Mouse (Mus musculus): ENCODE measurements around the gene Syce3.

DNA sequence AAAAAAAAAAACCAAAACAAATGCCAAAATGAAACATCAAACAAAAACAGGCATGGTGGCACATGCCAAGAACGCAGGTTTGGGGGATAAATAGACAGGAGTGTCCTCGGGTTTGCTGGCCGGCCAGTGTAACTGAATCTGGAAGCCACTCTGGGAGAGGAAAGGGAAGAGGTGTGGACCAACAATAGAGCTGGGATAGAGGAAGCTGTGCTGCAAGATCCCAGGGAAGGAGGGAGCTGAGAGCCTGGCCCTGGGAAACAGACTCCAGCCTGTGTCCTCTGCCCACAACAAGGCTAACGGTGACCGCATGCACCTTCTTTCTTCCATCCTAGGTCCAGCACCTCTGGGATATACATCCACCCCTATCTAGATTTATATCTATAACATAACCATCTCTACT, 59.9 kb downstream of the Syce3 start:
- TF ChIP-seq CTCF (IDR thresholded peaks at IDR 0.05; ENCODE audit: low read depth, low read length) (no peak), POLR2A (IDR thresholded peaks at IDR 0.05; ENCODE audit: insufficient read depth, low read length) (no peak), EP300 (IDR thresholded peaks at IDR 0.05; ENCODE audit: insufficient read depth, low read depth, low read length) (no peak)

Data from ES-Bruce4 (cell line).